Mouse (Mus musculus) mesoderm, embryonic 11.5 days (tissue): Measurements from ENCODE around the gene Hpca.

ENCODE experiments used
- DNase-seq: peaks from one replicate; pipeline ENCODE4 v3.0.0-alpha.2; 2012; ENCODE audit warnings: low read depth, low spot score

Hpca gene

DNA sequence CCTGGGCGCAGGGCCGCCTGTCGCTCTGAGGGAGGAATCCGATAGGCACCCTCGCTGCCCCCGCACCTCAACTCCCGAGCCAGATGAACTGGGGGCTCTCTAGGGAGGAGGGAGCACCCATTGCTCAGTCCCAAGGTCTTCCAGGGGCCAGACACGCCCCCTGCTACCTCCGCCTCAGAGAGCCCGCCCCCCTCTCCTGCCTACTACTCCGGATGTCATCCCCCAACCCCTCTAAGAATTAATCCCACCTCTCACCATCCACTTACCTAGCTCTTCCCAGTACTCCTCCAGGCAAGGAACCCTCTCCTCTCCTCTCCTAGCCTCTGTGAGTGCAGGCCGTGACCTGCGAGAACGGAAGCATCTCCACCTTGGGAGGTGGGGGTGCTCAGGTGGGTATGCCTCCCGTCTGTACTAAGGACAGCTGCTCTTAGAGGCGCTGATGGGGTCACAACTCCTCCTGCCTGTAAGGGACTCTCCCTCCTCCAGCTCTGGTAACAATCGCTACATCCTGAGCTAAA, at the start of gene Hpca:
Gene Hpca, minus strand, starts transcription at position 468 of the 518 bp plus-strand sequence.
- no peak for DNase-seq

DNA sequence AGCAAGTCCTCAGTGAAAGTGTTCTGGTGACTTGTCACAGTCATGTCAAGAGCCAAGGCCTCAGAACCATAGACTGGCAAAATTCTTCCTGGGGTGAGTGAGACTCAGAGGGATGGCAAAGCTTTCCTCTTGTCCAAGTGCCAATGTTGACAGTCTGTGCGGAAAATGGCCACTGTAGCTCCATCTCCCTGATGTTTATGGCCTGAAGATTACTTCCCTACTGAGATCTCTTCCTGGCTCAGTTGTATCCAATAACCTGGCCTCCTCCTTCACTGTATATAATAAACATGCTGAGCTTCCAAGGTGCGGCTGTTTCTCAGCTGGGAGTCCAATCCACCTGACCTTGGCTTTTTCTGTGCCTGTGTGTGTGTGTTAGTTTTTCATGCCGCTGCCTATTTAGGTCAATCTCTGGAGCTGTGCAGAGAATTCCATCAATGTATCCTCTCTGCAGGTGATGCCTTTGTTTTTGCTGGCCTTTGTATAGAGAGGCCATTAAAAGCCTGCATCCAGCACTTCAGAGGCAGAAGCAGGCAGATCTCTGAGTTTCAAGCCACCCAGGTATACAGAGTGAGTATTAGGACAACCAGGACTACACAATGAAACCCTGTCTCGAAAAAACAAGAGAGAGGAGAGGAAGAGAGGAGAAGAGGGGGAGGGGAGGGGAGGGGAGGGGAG, 39.9 kb upstream of the Hpca start:
- no peak for DNase-seq

DNA sequence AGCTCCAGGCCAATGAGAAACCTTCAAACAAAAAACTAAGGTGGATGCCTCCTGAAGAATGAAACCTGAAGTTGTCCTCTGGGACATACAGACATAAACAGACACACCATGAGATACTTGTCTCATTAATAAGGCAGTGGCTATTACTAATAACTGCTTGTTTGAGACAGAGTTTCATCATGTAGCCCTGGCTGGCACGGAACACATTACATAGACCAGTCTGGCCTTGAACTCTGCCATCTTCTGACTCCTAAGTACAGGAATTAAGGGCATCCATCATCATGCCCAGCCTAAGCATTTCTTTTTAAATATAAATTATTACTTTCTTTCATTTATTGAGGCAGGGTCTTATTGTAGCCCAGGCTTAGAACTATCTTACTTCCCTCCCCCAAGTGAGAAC, 39.2 kb upstream of the Hpca start:
- no peak for DNase-seq

DNA sequence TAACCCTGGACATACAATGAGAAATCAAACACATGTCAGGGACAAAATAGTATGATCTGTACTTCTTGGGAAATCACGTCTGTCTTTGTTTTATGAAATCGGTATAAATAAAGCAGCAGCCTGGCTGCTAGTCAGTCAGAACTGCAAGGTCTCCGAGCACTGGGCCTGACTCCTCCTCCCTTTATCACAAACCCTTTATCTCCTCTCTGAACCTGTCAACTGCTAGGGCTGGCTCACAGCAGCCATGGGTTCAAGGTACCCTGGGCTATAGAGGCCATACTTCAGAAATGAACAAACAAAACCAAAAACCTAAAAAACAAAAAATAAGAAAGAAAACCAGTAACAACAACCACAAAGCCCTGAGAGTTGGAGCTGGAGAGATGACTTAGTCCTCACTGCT, 36.7 kb upstream of the Hpca start:
- no peak for DNase-seq

DNA sequence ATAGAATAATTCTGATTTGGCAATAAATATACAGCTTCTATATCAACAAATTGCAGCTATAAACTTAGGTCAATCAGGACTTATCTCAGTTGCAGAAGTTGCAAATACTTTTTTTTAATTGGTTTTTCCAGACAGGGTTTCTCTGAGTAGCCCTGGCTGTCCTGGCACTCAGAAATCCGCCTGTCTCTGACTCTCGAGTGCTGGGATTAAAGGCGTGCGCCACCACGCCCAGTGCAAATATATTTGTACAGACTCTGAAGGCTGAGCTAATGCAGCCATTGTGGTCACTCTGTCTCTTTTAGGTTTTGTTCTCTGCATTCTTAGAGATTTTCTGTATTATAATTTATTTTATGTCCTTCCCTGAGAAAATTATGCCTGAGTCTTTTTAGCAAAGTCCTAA, 35.7 kb upstream of the Hpca start:
- DNase-seq: no peak

DNA sequence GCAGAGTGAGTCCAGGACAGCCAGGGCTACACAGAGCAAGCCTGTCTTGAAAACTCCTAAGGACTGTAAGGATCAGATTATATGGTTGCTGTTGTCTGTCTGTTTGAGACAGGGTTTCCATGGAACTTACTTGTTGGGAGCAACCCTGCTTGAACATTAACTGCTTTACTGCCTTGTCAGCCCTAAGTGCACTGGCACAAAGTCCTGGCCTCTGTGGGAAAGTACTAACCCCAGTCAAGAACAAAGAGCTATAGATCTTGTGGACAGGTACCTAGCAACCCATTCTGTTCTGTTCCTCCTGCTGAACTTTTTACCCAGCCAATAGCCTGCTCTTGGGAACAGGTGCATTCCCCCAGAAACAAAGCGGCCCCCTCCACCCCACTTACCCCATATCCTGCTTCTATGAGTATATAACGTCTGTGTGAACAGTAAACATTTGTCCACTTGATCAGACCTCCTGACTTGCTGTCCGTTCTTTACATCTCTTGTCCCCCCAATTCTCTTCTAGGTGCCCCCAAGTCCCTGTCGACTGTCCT, 29.5 kb upstream of the Hpca start:
- DNase-seq: no peak

DNA sequence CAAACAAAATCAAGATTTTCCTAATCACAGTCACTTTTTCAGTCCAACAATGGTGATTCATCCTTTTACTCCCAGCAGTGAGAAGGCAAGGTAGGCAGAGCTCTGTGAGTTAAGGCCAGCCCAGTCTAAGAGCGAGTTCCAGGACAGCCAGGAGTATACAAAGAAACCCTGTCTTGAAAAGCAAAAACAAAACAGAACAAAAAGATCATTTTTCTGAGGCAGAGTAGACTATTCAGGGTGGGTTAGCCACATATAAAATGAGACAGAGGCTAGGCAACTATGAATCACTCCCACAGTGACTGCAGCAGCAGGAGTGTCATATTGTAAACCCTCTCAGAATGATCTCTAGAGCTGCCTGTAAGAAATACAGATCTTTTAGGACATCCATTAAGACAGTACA, 27.5 kb upstream of the Hpca start:
- no peak for DNase-seq

DNA sequence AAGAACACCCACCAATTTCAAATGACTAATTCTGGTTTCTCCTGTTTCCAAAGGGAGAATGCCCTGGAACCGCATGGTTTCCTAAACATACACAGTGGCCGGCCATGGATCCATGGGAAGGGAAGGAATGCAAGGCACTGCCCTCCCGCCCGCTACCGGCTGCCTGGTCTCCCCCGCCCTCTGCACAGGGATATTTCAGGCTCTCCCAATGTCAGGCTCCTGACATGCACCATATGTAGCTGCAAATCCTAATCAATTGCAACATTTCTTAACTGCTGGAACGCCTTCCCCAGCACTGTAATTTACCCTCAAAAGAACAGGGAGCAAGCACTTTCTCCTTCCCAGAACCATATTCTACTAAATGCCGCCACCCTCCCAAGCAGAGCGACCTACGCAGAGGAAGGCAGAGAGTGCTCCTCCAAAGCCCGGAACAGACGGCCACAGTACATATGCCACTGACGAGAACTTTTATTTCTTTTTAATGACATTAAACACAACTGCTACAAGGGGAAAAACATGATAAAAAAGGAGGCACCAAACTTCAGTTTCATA, 25.8 kb upstream of the Hpca start:
- no peak for DNase-seq

DNA sequence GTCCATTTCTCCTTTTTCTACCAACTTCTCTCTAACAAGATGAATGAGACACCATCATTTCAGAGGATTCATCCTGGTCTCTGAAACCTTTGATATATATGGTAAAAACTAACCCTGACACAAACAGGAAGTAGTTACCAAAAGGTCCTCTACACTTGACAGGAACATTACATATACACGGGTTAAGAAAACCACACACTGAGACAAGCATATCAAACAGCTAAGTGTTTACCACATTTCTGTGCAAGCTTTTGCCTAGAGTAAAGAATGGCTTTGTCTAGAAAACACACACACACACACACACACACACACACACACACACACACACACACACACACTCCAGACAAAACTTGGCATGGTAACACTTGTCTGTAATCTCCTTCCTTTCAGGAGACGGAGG, 24.6 kb upstream of the Hpca start:
- DNase-seq: no peak

DNA sequence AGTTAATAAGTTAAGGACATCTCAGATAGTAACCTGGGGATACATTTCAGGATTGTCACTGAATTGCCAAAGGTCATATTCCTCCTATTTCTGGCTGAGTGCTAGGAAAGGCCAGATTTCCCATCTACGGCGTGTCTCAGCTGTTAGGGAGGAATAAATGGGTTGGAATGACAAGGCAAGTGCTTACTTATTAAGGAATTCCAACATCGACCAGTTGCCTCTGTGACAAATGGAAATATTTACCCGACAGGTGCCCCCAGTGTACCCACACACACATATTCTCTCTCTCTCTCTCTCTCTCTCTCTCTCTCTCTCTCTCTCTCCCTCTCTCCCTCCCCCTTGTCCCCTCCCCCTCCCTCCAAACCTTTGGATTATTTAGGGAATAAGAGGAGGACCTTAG, 24.1 kb upstream of the Hpca start:
- no peak for DNase-seq

DNA sequence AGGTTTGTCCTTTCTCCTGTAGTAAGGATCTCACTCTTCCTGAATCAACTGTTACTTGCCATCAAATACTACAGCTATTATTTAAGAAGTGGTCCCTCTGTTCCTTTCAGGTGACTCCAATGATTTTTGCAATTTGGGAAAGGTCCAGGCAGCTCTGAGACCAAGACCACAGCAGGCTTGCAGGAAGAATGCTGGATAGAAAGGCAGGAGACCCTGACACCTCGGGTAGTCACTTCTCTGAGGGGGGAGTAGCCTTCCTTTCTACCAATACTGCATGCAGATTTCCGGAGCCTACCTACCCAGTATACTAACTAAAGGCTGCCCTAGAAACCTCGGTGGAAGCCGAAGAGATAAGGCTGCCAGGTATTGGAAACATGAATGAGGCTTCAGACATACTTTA, 23.6 kb upstream of the Hpca start:
- DNase-seq: no peak

DNA sequence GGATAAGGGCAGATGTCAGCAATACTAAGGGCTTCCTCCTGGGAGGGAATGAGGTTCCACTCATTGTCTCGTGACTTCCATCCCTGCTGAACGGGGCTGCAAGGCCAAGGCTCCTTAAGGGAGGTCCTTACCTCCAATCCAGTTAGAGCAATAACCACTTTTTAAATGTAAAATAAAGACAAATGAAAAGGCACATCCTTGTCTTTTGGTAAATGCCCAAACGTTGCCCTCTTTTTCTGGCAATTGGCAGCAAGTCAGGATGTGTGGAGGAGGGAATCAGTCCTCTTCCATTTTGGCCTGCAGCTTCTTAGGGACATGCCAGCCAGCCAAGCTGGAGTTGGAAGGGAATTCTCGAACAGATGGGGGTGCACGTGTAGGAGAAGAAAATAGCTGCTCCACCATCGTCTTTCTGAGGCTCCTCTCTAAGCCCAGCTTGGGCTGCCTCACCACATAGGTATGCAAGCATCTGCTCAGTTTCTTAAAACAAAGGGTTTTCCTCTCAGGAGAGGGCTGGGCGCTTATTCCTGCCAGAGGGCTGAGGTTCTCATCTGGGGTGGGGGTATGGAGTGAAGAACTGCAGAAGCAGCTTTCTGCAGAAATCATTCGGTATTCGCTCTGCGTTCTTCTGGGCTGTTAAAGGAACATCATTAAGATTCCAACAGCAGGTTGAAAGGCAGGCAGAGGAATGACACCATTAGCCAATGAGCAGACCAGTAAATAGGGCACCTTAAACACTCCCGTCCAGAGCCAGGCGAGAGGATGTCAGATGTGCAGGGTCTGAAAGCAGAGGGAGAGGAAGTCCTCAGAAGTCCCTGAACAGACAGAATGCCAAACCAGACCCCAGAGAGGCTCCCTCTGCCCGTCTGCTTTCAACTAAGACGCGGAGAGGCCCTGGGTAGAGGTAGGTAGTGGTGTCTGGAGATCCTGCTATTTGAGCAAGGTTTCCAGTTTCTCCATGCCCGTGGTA, 22.8 kb upstream of the Hpca start:
- no peak for DNase-seq

DNA sequence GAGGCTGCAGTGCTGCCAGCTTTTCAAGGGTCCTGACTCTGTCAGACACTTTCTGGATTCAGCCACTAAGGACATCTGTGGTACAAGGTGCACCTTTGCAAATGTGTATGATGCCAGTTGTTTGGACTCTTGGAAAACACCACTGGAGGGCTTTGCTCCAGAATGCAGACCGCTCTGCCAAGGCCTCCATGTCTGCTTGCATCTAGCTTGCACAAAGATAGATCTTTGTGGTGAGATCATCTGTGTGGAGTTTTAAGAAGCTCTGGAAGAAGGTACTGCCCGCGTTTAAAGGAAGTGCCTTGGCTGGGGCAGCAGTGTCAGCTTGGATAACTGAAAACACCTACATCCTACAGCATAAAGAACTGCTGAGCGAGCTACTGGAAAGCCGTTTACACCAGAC, 21.7 kb upstream of the Hpca start:
- no peak for DNase-seq

DNA sequence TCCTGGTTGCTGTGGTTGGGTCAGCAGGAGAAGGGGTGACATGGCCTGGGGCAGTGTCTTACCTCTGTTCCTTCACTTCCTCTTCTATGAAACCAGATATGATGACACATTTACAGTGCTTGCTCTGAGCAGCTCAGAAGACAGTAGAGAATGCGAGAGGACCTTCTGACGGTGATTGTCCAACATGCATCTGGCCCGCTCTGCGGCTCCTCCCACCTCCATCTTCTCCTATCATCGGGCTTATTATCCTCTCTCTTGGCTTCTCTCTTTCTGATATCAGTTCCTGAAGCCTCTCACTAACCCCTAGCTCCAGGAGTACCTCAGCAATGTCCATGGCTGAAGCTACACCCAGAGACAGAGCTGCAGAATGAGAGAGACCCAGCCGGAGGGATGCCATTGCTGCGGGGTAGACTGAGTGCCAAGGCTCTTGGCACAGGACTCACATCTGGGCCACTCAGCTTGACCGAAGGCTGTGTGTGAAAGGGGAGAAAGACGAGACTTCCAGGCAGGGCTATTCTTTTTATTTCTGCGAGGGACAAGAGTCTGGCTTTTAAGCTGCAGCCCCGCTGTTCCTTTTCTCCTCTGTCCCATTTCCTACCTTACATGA, 20.7 kb upstream of the Hpca start:
- DNase-seq: no peak

DNA sequence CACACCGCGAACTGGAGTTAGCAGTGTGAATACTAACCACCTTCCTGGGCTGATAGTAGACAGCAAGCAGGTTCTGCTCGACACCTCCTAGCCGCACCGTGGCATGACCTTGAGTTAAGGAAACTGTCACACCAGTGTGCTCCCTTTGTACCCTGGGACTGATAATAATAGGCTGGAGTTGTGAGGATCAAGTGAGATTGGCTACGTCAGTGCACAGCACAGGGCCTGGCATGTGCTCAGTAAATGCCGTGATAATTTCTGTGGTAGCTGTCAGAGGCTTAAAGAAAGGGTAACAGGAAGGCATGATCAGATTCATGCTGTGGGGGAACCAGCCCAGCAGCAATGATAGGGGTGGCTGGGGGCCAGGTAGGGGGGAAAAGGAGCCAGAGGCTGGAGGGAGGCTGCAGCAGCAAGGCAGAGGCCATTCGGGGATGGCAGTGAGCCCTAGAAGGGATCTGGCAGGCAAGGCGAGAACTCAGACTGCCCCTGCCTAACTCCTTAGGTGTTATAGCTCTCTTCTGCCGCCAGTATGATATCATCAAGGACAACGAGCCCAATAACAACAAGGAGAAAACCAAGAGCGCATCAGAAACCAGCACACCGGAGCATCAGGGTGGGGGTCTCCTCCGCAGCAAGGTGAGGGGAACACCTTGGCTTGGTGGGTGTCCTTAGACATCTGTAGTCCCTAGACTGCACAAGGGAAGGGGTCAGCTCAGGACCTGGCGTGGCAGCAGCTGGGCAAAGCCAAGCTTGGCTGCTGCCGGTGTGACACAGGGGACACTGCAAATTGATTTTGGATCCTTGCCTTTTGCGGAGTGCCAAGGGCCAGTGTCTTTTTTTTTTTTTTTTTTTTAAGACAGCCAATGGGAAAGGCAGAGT, 20.0 kb upstream of the Hpca start:
- DNase-seq: no peak

DNA sequence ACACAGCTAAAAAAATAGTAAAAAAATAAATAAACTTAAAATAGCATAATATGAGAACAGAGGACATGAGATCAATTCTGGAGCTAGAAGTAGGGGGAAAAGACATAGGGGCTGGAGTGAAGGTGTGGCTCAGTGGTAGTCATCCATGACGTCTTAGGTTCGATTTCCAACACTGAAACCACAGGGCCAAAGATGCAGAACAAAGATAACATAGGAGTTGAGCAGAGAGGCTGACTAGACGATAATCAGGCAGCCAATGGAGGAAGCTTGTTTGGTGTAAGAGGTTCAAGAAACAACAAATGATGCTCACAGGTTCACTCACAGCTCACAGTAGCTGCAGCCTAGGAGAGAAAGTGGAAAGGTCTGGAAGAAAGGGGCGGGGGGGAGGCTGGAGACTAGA, 19.0 kb upstream of the Hpca start:
- no peak for DNase-seq

DNA sequence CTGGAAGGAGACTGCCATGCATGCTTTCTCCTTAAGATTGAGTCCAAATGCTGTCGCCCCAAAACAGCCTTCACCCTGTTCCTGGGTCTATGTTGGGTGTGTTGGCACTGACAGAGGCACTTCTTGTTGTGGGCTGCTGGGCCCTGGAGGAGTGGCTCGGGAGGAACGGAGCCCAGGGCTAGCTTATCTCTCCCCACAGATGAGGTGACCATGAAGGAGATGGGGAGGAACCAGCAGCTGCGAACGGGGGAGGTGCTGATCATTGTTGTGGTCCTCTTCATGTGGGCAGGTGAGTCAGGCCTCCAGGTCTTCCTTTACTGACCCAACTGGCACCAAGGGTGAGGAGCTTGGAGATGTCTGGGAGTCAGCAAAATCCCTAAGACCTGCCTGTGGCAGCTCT, 17.8 kb upstream of the Hpca start:
- DNase-seq: no peak

DNA sequence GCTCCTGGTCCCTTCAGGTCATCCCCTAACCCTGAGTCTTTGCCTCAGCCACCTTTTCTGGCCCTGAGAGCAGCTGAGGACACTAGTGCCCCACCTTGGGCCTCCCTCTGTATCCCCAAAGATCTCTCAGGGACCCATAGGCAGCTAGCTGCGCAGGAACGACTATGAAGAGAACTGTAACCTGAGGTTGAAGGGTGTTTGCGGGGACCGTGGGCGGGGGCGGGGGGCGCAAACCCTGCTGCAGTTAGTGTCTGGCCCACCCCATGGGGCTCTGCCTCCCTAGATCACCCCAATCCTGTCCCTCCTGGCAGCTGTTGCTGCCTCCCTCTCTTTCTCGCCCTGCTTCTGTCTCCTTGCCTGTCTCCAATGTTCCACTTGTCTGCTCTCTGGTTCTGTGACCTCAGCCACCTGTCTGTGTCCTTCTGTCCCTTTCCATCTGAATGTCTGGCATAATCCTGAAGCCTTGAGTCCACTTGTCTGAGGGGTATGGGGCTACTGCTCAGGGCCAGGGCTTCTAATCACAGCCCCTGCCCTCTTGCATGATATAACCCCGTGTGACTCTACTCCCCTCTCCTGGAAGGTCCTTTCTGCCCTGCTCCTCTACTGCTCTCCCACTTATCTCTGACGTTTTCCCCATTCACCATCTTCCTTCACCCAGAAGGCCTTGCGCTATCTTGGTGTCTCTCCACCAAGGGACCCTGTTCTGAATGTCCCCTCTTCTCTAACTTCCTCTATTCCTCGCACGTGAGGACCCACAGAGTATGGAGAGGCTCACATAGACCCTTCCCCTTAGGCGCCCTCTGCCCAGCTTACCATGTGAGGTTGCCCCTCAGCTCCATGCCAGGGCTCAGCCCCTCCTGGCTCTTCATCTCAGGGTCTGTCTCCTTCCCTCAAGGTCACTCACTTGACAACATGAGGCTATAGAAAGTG, 15.8 kb upstream of the Hpca start:
- no peak for DNase-seq

DNA sequence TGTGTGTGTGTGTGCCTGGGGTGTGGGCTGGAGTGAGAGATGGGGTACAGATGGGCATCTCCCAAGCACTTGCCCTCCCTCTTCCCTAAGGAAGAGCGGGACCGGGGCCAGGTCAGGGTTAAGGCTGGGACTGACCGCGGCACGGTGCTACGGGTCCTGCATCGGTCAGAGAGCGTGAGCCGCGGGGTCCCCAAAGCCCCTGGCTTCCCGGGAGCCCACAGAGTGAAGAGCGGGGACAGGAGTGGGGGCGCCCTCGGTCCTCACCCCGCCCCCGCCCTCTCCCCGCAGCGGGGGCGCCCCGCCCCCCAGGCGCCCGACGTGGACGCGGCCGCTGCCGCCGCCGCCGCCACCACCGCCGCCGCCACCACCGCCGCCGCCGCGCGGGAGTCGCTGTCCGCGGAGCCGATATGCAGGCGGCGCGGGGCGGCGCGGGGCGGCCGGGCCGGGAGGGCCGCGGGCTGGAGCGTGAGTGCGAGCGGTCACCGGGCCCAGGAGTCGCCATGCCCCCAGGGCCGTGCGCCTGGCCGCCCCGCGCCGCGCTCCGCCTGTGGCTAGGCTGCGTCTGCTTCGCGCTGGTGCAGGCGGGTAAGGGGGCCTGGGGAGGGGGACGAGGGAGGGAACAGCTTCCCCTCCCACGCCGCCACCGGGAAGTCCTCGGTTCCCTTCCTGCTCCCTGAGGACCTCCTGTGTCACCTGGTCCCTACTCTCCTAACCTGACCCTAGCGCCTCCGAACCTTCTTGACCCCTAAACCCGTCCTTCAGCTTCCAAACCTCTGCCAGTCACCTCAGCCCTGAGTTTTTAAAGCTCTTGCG, 14.9 kb upstream of the Hpca start, which contains the start of gene Fndc5:
Gene Fndc5, plus strand, starts transcription at position 421 of the 813 bp plus-strand sequence.
- DNase-seq: no peak
